Mouse (Mus musculus): Measurements from ENCODE around the gene Abcc8. TPM values are rescaled to one million over a fixed set of nuclear protein-coding genes. Genes with fewer than 3 reads are reported as not detected.

Abcc8 gene
- total and polyA plus RNA-seq, 3 experiments = not detected

DNA sequence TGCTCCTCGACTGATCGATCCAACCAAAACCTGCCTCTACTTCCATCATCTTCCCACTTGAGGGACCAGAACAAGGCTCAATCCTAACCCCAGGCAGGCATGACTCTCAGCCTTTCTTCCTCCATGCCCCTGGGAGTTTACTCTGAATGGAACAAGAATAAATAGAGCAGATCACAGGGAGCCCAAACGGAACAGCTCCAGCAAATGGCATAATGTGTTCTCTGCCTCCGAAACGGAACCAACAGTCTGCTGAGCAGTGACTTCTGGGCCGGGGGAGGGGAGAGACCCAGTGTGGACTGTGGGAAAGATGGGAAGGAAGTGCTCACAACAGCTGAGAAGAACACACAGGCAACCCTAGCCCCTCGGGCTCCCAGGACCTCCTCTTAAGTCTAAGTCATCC is 22.1 kb downstream of the Abcc8 start:
- H3K4me1 ChIP-seq (ENCODE audit: control insufficient read depth in 1 of 2, insufficient read depth in 2 of 2) = no peaks in the 10 kb centered on the region
- dilution Hi-C loops (cut with MboI; ENCODE audit: extremely low pct_ligation_motif_present, extremely low pct_unique_long_range_greater_than_20kb, low sequenced_read_pairs) = no loop called here

DNA sequence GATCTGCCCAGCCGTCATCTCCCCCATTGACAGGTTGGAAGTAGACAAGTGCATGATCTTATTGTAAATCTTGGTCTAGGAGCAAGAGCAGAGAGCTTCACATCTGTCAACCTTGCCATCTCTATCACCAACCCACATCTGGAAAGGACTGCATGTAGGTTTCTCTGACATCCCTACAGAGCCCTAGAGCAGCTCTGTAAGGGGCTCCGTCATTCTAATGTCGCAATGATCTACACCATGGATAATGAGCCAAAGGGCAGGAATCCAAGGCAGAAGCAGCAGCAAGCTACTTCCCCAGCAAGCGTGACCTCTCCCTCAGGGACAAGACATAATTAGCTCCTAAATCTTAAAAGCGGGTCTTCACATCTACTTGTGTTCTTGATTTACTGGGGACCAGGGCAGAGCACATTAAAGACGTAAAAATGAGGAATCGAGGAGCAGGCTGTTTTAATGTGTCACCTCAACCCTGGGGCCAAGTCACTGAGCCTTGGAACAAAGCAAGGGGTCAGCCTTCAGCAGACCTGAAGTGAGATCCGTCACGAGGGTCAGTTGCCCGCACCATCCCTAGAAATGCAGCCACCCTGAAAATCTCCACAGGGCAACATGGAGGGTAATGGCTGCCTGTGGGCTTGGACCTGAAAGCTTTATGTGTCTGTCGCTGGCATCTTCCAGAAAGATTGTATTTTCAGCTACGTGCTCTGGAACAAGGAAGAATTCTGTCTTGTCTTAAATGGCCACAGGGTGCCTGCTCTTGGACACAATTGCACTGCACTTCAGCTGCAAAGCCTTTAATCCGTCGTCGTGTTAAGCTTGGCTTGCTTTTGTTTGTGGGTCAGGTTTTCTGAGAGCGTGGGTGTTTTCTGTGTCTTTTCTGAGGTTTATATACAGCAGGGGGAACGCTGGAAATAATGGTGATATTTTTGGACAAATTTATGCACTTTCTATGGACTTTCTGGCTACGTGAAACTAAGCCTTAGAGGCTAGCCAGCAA is 25.0 kb downstream of the Abcc8 start:
- TF ChIP-seq MYC (IDR thresholded peaks at IDR 0.05; ENCODE audit: low read depth, low read length) (no peak), HCFC1 (IDR thresholded peaks at IDR 0.05; ENCODE audit: low read depth, low read length) (no peak), SMC3 (IDR thresholded peaks at IDR 0.05; ENCODE audit: low read depth, low read length) (no peak), UBTF (IDR thresholded peaks at IDR 0.05; ENCODE audit: low read depth, low read length) (no peak), MXI1 (IDR thresholded peaks at IDR 0.05; ENCODE audit: low read depth, low read length) (no peak), IRF4 (IDR thresholded peaks at IDR 0.05; ENCODE audit: low read depth, low read length) (no peak), TBP (conservative IDR thresholded peaks at IDR 0.05; ENCODE audit: low read depth, low read length) (no peak), MAX (IDR thresholded peaks at IDR 0.05; ENCODE audit: low read length) (no peak), TCF12 (IDR thresholded peaks at IDR 0.05; ENCODE audit: low read depth, low read length) (no peak), RAD21 (IDR thresholded peaks at IDR 0.05; ENCODE audit: low read depth, low read length) (no peak), USF2 (conservative IDR thresholded peaks at IDR 0.05; ENCODE audit: low read depth, low read length) (no peak), ZC3H11A (IDR thresholded peaks at IDR 0.05; ENCODE audit: low read depth, low read length) (no peak), CTCF (conservative IDR thresholded peaks at IDR 0.05 in 1 of 2, IDR thresholded peaks at IDR 0.05 in 1 of 2; ENCODE audit: low read depth in 2 of 2, low read length in 2 of 2) (no peak), NRF1 (IDR thresholded peaks at IDR 0.05; ENCODE audit: low read depth, low read length) (no peak), EP300 (IDR thresholded peaks at IDR 0.05; ENCODE audit: low read length) (no peak), CHD1 (IDR thresholded peaks at IDR 0.05; ENCODE audit: low read depth, low read length) (no peak), ETS1 (conservative IDR thresholded peaks at IDR 0.05; ENCODE audit: low read depth, low read length) (no peak), RCOR1 (conservative IDR thresholded peaks at IDR 0.05; ENCODE audit: low read depth, low read length) (no peak), USF1 (IDR thresholded peaks at IDR 0.05; ENCODE audit: low read depth, low read length) (no peak)
- no peaks in the 10 kb centered on the region for H3K36me3 ChIP-seq (replicated peaks in 1 of 2; ENCODE audit: control insufficient read depth in 1 of 2, insufficient read depth in 1 of 2, low read length in 1 of 2)
- dilution Hi-C loops (cut with MboI; ENCODE audit: extremely low pct_ligation_motif_present, extremely low pct_unique_long_range_greater_than_20kb, low sequenced_read_pairs) (no loop called here), in situ Hi-C loops (cut with MboI; ENCODE audit: low pct_ligation_motif_present, low pct_unique_long_range_greater_than_20kb, low sequenced_read_pairs) (no loop called here)
- H3K9me3 ChIP-seq (replicated peaks; ENCODE audit: low read length) = no peaks in the 10 kb centered on the region
- H3K4me3 ChIP-seq (replicated peaks in 1 of 3; ENCODE audit: low read depth in 2 of 3, low read length in 2 of 3, poor library complexity in 1 of 3) = no peak overlapping the region
- peaks cover 90% of the 10 kb centered on the region for H3K27me3 ChIP-seq (replicated peaks)
- no peaks in the 10 kb centered on the region for H3K4me1 ChIP-seq (ENCODE audit: control insufficient read depth in 1 of 2, insufficient read depth in 2 of 2)
- no peak overlapping the region for H3K9ac ChIP-seq (ENCODE audit: insufficient read depth, low read depth)
- H3K27ac ChIP-seq (ENCODE audit: insufficient read depth, low read depth) = no peak overlapping the region
- H3K79me2 ChIP-seq (replicated peaks; ENCODE audit: control insufficient read depth, extremely low read depth, insufficient read depth, poor library complexity, severe bottlenecking) = no peaks in the 10 kb centered on the region
- H3K4me2 ChIP-seq (ENCODE audit: insufficient read depth, low read depth, poor library complexity, severe bottlenecking) = no peak overlapping the region
- no peak for DNase-seq (ENCODE audit: extremely low read depth)

More for the DNA sequence above, 22.1 kb downstream of the Abcc8 start:
- H3K9ac ChIP-seq (ENCODE audit: insufficient read depth, low read depth) = no peak overlapping the region
- no peak overlapping the region for H3K4me3 ChIP-seq (replicated peaks in 1 of 3; ENCODE audit: low read depth in 2 of 3, low read length in 2 of 3, poor library complexity in 1 of 3)
- no peak for DNase-seq (ENCODE audit: extremely low read depth)
- H3K27me3 ChIP-seq (replicated peaks) = peaks cover 93% of the 10 kb centered on the region
- in situ Hi-C loops (cut with MboI; ENCODE audit: low pct_ligation_motif_present, low pct_unique_long_range_greater_than_20kb, low sequenced_read_pairs) = no loop called here
- H3K9me3 ChIP-seq (replicated peaks; ENCODE audit: low read length) = no peaks in the 10 kb centered on the region
- no peaks in the 10 kb centered on the region for H3K79me2 ChIP-seq (replicated peaks; ENCODE audit: control insufficient read depth, extremely low read depth, insufficient read depth, poor library complexity, severe bottlenecking)
- TF ChIP-seq RAD21 (IDR thresholded peaks at IDR 0.05; ENCODE audit: low read depth, low read length) = no peak
- no peak for TF ChIP-seq MXI1 (IDR thresholded peaks at IDR 0.05; ENCODE audit: low read depth, low read length)
- TF ChIP-seq MYC (IDR thresholded peaks at IDR 0.05; ENCODE audit: low read depth, low read length) = no peak
- TF ChIP-seq JUND (conservative IDR thresholded peaks at IDR 0.05; ENCODE audit: low read depth, low read length) = no peak
- H3K4me2 ChIP-seq (ENCODE audit: insufficient read depth, low read depth, poor library complexity, severe bottlenecking) = no peak overlapping the region
- H3K27ac ChIP-seq (ENCODE audit: insufficient read depth, low read depth) = no peak overlapping the region
- H3K36me3 ChIP-seq (replicated peaks in 1 of 2; ENCODE audit: control insufficient read depth in 1 of 2, insufficient read depth in 1 of 2, low read length in 1 of 2) = no peaks in the 10 kb centered on the region

Measured in CH12.LX (cell line).